Mouse (Mus musculus) gastrocnemius, postnatal 4 days (tissue): ENCODE measurements around the gene Vmn1r130. TPM values are rescaled to one million over a fixed set of nuclear protein-coding genes. Genes with fewer than 3 reads are reported as not detected.
"Not testable (repeated sequence)": the region's sequence is repeated elsewhere in the genome, so short reads cannot be mapped to it uniquely, and the experiment has no call there.

Experiments used
- DNase-seq, 2 experiments: peaks; one replicate each; pipeline ENCODE4 v3.0.0; 2021 to 2022; ENCODE audit warnings: low spot score in 2 of 2, mixed read lengths in 2 of 2
- long read RNA-seq, 2 experiments: library from polyadenylated mRNA; stranded (forward); transcript quantifications; one replicate each; pipeline ENCODE4 v2.0.0; 2021
- total RNA-seq, 2 experiments: library from RNA; stranded (reverse); gene quantifications; 2 replicates each; pipeline ENCODE4 v1.2.3; 2021

Vmn1r130 gene
- total RNA-seq = not detected
- long read RNA-seq, experiment 1 = 0 reads
- long read RNA-seq, experiment 2 = 0 reads

DNA sequence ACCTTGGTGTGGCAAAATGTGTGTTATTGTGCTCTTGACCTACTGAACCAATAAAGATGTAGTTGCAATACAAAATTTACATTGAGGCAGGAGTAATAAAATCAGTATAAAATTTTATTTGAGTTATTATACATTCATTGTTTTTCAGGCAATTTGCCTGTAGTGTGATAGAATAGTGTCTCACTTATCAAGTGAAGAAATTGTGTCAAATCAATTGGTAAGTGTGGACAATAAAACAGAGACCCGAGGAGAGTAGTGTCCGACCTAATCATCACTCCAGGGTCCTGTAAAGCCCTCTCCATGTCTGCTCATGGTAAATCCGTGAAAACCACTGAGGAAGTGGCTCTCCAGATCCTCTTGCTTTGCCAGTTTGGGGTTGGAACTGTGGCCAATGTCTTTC is at the start of gene Vmn1r130:
TSS of gene Vmn1r130 (plus strand) at position 301 of the 400 bp plus-strand sequence.
- not testable (repeated sequence) for DNase-seq

DNA sequence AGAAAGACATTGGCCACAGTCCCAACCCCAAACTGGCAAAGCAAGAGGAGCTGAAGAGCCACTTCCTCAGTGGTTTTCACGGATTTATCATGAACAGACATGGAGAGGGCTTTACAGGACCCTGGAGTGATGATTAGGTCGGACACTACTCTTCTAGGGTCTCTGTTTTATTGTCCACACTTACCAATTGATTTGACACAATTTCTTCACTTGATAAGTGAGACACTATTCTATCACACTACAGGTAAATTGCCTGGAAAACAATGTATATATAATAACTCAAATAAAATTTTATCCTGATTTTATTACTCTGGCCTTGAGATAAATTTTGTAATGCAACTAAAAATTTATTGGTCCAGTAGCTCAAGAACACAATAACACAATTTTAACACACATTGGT is 34.4 kb downstream of the Vmn1r130 start, which contains the start of gene Vmn1r131:
TSS of gene Vmn1r131 (minus strand) at position 101 of the 400 bp plus-strand sequence.
- not testable (repeated sequence) for DNase-seq

Other genes with a start within 250 kb of the Vmn1r130 start
- gene Vmn1r125, start 239.6 kb upstream of the Vmn1r130 start, total RNA-seq = not detected
- gene Vmn1r126, start 210.3 kb upstream of the Vmn1r130 start, total RNA-seq = not detected
- not detected for gene Vmn1r127, start 191.9 kb upstream of the Vmn1r130 start, total RNA-seq
- not detected for gene Vmn1r128, start 162.4 kb upstream of the Vmn1r130 start, total RNA-seq
- gene Vmn1r129, start 150.5 kb upstream of the Vmn1r130 start, total RNA-seq = not detected
- gene Gm6882, start 79.0 kb upstream of the Vmn1r130 start, total RNA-seq = not detected
- gene Vmn1r131, start 34.3 kb downstream of the Vmn1r130 start, total RNA-seq = not detected
- not detected for gene Vmn1r132, start 102.3 kb downstream of the Vmn1r130 start, total RNA-seq
- gene Gm4175, start 249.7 kb downstream of the Vmn1r130 start, total RNA-seq = not detected